Mouse (Mus musculus): ENCODE results near the gene Itga1.

DNA sequence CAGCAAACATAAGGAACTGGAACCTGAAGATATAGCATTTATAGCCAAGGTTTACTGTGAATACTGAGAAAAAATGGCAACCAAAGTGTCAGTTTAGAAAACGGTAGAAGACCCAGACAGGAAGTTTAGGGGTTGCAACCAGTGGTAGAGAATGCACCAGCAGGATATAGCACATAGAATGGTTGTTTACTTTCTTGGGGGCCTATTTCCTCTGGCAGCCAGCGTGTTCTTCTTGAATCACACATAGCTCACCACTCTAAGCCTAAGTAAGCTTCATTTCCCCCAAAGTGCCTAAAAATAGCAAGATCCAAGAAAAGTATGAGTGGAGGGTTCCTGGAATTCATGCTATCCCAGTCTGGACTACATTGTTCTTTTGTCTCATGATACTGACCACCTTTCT lies 59.1 kb downstream of the Itga1 start:
- no peak for TF ChIP-seq CTCF (conservative IDR thresholded peaks at IDR 0.05; ENCODE audit: low read length)
- TF ChIP-seq POU5F1 (IDR thresholded peaks at IDR 0.05; ENCODE audit: borderline replicate concordance, low read length): no peak
- TF ChIP-seq NANOG (IDR thresholded peaks at IDR 0.05; ENCODE audit: borderline replicate concordance, low read length): no peak
